Mouse (Mus musculus) cerebellum, adult 18-20 months (tissue): ENCODE data around the gene Trpm3.
A peak's percentile ranks its signal among the peaks of the same experiment; 100 is the strongest.

Experiments
- DNase-seq, 2 experiments: peaks; one replicate each; pipeline ENCODE4 v3.0.0; 2021

Gene Trpm3

GRCm38 (mm10) chr19:22518508-22518907 is 379.7 kb downstream of the Trpm3 start:
- DNase-seq = no peak

DNA sequence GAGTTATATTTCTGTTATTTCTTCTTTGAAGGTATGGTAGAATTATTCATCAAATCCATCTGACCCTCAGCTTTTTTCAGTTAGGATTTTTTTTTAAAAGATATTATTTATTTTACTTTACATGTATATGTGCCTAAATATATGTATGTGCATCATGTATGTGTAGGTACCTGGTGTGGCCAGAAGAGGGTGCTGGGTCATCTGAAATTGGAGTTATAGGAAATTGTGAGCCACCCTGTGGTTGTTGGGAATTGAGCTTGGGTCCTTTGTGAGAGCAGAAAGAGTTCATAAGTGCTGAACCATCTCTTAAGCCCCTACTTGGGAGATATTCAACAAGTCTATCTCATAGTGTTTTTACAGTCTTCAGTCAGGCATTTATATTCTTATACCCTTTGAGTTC is 389.1 kb downstream of the Trpm3 start:
- no peak for DNase-seq

GRCm38 (mm10) chr19:22542990-22543709 is 404.3 kb downstream of the Trpm3 start:
- peak in 1 of 2 experiments; percentile 9 for DNase-seq

- DNase-seq = peak; percentile 84 to 87
Observed at GRCm38 (mm10) chr19:22552179-22552578, 413.3 kb downstream of the Trpm3 start.

GRCm38 (mm10) chr19:22554421-22554941 is 415.6 kb downstream of the Trpm3 start:
- peak; percentile 82 for DNase-seq

- DNase-seq = peak in 1 of 2 experiments; percentile 12
Observed at GRCm38 (mm10) chr19:22572396-22572795, 433.6 kb downstream of the Trpm3 start.

DNA sequence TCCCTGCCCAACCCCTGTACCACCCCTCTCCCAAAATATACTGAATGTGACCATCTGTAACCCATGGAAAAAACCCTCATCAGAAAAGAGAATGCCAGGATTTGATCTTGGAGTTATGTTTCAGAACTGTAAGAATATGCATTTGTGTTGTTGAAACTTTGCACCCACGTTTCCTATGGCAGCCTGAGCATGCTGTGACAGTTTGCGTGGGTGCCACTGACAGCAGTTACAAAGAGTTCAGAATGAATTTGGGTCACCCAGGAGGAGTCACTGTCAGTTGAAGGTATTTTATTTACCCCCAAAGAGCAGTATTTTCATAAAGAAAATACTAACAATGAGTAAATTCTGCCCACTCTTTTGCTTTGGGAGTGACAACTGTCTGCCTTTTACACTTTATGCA is 434.0 kb downstream of the Trpm3 start:
- no peak for DNase-seq

DNA sequence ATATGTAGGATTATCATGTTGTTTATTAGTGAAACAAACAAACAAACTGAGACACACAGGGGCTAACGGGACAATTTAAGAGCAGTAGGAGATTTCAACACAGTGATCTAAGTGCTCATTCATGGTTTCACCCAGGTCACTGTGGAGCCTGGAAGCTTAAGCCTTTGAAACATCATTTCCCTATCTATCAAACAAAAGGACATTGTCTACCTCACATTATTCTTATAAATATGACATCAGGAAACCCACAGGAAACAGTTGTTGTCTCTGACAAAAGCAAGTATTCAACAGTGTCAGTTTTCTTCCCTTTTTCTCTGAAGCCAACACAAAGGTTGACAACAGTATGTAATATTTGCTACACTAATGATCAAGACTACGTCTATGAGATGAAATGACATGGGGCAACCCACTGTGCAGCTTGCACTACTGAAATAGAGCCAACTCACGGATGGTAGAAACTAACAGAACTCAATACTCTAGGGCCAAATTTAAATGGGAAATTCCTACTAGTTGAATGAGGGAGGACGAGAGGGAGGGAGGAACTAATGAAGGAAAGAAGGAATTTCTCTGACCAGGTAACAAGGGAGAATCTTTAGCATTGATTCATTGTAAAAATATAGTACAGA is 443.4 kb downstream of the Trpm3 start:
- peak in 1 of 2 experiments; percentile 44 for DNase-seq

DNA sequence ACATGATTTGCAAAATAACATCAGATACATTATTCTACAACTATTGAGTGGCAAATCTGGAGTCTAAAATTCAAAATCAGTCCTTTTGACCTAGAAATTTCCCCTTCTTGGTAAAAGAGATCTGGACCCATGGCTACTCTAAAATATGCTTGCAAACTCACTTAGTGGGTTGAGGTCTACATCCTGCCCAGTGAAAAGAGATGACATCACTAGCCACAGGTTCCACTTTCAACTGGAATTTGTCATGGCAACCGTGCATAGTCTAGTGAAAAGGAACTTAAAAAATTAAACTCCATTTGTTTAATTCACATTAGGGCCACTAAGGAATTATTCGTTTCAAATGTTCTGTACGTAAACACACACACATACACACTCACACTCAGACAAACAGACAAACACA is 455.6 kb downstream of the Trpm3 start:
- no peak for DNase-seq

- no peak for DNase-seq
Observed at GRCm38 (mm10) chr19:22595246-22595645, 456.4 kb downstream of the Trpm3 start.

DNA sequence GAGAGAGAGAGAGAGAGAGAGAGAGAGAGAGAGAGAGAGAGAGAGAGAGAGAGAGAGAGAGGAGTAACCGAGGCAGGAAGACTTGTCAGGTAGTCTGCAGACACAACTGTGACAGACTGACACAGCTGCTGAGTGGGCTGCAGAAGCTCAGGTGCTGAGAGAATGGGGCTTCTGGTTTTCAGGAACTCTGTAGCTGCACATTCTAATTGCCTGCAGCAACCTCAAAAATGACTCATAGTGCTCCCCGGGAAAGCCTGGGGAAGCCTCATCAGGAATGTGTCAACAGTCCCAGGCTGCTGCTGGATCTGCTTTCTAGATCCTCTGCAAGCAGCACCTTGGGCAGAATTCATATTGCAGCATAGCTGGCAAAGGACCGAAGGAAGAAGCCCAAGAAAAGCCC is 457.9 kb downstream of the Trpm3 start:
- DNase-seq = peak; percentile 45 to 60

DNA sequence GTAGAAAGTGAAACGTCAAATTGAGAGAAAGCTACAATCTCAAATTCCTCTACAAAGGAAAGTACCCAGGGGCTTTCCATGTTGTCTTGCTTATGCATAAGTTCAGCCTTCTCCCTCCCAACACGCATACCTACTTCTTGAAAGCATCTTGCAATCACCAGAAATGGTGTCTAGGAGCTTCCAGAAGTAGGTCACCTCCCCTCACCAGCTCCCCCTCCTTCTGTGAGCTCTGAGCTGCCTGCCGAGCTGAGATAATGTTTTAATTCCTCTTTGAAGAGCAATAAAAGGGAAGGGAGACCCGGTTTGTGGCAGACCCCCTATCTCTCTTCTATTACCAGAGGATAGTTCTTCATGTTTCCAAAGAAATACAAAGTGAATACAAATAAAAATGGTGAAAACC is 465.5 kb downstream of the Trpm3 start:
- DNase-seq = peak; percentile 51 to 56

DNA sequence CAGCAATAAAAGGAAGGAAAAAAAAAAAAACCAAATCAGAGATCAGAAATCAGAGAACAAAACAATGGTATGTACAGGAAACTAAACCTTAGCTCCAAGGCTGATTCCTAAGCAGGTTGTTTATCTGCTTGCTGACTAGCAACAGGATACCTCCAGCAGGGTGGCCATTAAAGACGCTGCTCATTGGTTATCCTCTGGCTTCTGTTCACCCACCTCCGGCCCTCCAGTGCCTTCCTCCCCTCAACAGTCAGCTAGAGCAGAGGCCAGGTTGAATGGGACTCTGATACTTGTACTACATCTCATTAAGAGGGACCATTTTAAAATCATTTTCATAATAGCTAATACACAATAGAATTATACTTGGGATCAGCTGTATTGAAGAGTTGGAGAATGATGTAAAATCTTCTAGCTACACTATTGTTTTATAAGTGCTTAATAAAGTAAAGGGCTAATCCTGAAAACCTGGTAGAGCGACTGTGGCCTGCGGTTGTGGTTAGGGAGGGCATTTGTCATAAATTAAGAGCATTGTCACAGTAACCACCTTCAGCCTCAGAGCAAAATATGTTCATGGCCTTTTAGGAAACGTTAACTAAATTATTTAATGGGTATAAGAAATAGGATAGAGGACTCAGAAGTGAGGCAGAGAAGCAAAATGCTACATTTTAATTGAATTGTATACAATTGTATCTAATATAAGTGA is 469.3 kb downstream of the Trpm3 start:
- peak in 1 of 2 experiments; percentile 37 for DNase-seq

DNA sequence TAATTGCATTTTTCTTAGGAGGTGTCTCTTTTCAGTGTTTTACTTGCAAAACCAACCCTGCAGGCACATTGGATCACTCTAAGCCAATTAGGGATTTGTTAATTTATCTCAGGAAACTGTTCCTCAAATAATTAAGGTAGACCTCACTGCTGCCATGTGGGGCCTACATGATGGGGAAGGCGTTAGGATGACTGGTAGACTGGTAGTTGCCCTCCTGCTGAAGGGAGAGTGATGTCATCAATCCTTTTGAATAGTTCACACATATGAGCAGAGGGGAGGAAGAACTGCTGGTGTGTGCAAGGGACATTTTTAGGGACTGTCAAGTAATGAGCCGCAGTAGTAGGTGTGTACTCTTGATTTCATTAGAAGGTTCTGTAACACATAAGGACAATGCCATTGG is 472.8 kb downstream of the Trpm3 start:
- DNase-seq = no peak

- DNase-seq = no peak
Observed at GRCm38 (mm10) chr19:22615367-22615766, 476.5 kb downstream of the Trpm3 start.

DNA sequence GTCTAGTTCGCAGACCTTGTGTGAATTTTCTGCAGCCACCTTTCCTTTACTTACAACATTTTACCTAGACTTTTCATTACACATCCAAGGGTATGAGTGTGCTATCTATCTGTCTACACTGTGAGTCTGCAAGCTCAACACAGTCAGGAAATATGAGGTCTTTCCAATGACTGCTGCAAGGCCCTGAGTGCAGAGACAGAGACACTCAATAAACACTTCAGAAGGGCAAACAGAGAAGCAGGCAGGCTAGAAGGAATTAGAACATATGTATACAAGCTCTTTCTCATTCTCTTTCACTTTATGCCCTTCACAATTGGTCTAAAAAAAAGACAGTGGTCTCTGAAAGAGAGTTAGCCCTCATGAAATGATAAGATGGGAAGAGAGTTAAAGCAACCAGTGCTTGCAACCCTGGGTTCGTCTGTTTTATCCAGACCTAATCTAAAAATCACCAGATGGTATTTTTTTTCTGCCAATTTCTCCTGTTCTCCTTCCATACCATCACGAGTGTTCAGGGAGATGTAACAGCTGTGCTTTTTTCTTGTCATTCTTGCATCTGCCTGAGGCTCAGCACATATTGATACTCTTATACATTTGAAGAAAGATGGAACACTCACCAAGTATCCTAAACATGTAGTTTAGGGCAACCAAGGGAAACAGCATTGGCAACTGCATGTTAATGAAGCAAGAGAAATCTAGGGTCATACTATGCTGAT is 486.1 kb downstream of the Trpm3 start:
- DNase-seq = no peak

- peak in 1 of 2 experiments; percentile 44 for DNase-seq
Observed at GRCm38 (mm10) chr19:22628878-22629277, 490.0 kb downstream of the Trpm3 start.

DNA sequence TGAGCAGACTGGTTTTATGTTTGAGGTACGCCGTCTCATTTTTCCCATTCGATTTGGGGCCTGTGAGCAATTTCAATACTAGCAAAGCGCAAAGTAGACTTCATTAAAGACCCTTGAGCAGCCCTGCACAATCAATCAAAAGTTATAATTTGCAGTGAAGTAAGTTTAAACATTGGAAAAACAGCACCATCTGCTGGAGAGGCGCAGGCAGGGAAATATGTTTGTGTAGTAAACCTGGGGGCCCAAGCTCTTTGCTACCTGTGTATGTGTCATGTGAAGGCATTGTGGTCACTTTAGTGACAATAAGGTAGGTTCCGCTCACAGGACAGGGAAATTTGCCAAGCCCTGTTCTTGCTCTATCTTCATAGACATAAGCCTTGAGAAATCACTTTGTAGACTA is 492.5 kb downstream of the Trpm3 start:
- DNase-seq = peak in 1 of 2 experiments; percentile 41

GRCm38 (mm10) chr19:22635635-22636034 is 496.8 kb downstream of the Trpm3 start:
- DNase-seq = peak in 1 of 2 experiments; percentile 17

GRCm38 (mm10) chr19:22637786-22638185 is 498.9 kb downstream of the Trpm3 start:
- DNase-seq = peak in 1 of 2 experiments; percentile 25

DNA sequence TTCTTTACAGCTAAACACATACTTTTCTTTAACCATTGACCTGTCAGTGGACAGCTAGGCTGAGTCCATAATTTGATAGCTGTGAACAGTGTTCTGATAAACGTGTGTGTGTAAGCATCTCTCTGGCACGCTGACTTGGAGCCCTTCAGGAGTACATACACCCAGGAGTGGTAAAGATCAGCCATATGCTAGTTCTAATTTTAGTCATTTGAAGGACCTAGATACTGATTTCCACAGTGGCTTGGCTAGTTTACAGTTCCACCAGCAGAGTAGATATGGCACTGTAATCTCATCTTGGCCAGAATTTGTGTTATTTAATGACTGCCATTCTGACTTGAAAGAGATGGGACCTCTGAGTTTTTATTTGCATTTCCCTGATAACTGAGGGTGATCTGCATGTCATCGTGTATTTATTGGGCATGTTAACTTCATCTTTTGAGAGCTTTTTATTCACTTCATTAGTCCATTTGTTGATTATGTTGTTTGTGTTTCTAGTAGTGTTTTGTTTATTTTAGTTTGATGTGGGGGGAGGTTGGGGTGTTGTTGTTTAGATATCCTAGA is 499.6 kb downstream of the Trpm3 start:
- DNase-seq = peak; percentile 69 to 78

- DNase-seq = no peak
Observed at GRCm38 (mm10) chr19:22642124-22642523, 503.3 kb downstream of the Trpm3 start.
